Mouse (Mus musculus) embryonic facial prominence, embryonic 15.5 days (tissue): ENCODE data around the gene C1qb. TPM values are rescaled to one million over a fixed set of nuclear protein-coding genes. Genes with fewer than 3 reads are reported as not detected.

ENCODE experiments used
- ATAC-seq: fragments of 200-750 bp; cut with Nextera tagmentation; 2 replicates; pipeline ENCODE4 v1.8.0; 2017; ENCODE audit warnings: low read depth, moderate TSS enrichment; ENCODE audit not compliant: insufficient number of reproducible peaks, low FRiP score, low TSS enrichment
- H3K27ac ChIP-seq: fragments of 300-500 bp; sonication (generic); replicated peaks from 2 replicates; pipeline ENCODE4 v1.5.1; 2015; ENCODE audit warnings: mild to moderate bottlenecking, inconsistent platforms
- H3K27me3 ChIP-seq: fragments of 300-500 bp; sonication (generic); 2 replicates; pipeline ENCODE4 v1.6.1; 2015; ENCODE audit warnings: inconsistent platforms
- H3K36me3 ChIP-seq: fragments of 300-500 bp; sonication (generic); 2 replicates; pipeline ENCODE4 v1.6.1; 2015; ENCODE audit warnings: mild to moderate bottlenecking, inconsistent platforms
- H3K4me1 ChIP-seq: fragments of 300-500 bp; sonication (generic); 2 replicates; pipeline ENCODE4 v1.6.1; 2015; ENCODE audit warnings: inconsistent platforms
- H3K4me2 ChIP-seq: fragments of 300-500 bp; sonication (generic); replicated peaks from 2 replicates; pipeline ENCODE4 v1.6.1; 2015; ENCODE audit warnings: mild to moderate bottlenecking, inconsistent platforms
- H3K4me3 ChIP-seq: fragments of 300-500 bp; sonication (generic); replicated peaks from 2 replicates; pipeline ENCODE4 v1.5.1; 2015; ENCODE audit warnings: mild to moderate bottlenecking, inconsistent platforms
- H3K9ac ChIP-seq: fragments of 300-500 bp; sonication (generic); 2 replicates; pipeline ENCODE4 v1.6.1; 2015; ENCODE audit warnings: inconsistent platforms
- H3K9me3 ChIP-seq: fragments of 300-500 bp; sonication (generic); replicated peaks from 2 replicates; pipeline ENCODE4 v1.6.1; 2016; ENCODE audit warnings: inconsistent platforms
- WGBS: fragments of 180-500 bp; shearing (Covaris S2); methylation state at CpG from one replicate; pipeline ENCODE4 v1.1.7; 2015; 5-methylcytosine and 5-hydroxymethylcytosine counted together
- polyA plus RNA-seq: library from polyadenylated mRNA; unstranded; fragments of >200 nt; fragmentation: Nextera tagmentation; extraction: Ambion mirVana; gene quantifications from 2 replicates; pipeline ENCODE4 v1.2.1, GENCODE M21; 2015

The C1qb gene
- polyA plus RNA-seq, 1 experiment from 2014 or later: 86.5 TPM

GRCm38 (mm10) chr4:136832559-136833232, 53.3 kb downstream of the C1qb start:
- ATAC-seq: no peak
- peak overlapping the region; percentile 96 for H3K4me2 ChIP-seq
- WGBS: 42% methylated on average over 16 of the region's 16 CpGs
- H3K9ac ChIP-seq: no peak overlapping the region
- H3K4me1 ChIP-seq: peaks cover 78% of the 10 kb centered on the region
- no peak overlapping the region for H3K4me3 ChIP-seq
- H3K9me3 ChIP-seq: no peaks in the 10 kb centered on the region
- H3K27me3 ChIP-seq: peaks cover 5% of the 10 kb centered on the region; the same call in 1 of the 2 replicates
- H3K27ac ChIP-seq: peak overlapping the region; percentile 95
- H3K36me3 ChIP-seq: no peaks in the 10 kb centered on the region

- Histone ChIP-seq H3K27me3 (0 out of 2 replicates have a peak, but pooled peaks cover 5% of the 10 kb centered on the region), H3K4me1 (peaks cover 67% of the 10 kb centered on the region), H3K4me3 (no peak overlapping the region), H3K9ac (no peak overlapping the region), H3K36me3 (no peaks in the 10 kb centered on the region), H3K9me3 (no peaks in the 10 kb centered on the region), H3K27ac (no peak overlapping the region), H3K4me2 (no peak overlapping the region)
- WGBS: 59% methylated on average over 9 of the region's 9 CpGs
- ATAC-seq: no peak
Measured at GRCm38 (mm10) chr4:136830272-136830823, 55.6 kb downstream of the C1qb start.

Other genes with a start within 250 kb of the C1qb start
- gene Ephb2, start 50.2 kb downstream of the C1qb start, polyA plus RNA-seq: 12.2 and 13.1 TPM in 2 replicates
- 44.1 and 46.0 TPM in 2 replicates for gene C1qc, start 6.9 kb upstream of the C1qb start, polyA plus RNA-seq
- 47.5 and 52.1 TPM in 2 replicates for gene C1qa, start 12.6 kb upstream of the C1qb start, polyA plus RNA-seq
- gene Epha8, start 70.6 kb upstream of the C1qb start, polyA plus RNA-seq: 1.1 and 2.0 TPM in 2 replicates
- gene Zbtb40, start 162.6 kb upstream of the C1qb start, polyA plus RNA-seq: 4.5 and 4.6 TPM in 2 replicates